In the genomic region with DNA sequence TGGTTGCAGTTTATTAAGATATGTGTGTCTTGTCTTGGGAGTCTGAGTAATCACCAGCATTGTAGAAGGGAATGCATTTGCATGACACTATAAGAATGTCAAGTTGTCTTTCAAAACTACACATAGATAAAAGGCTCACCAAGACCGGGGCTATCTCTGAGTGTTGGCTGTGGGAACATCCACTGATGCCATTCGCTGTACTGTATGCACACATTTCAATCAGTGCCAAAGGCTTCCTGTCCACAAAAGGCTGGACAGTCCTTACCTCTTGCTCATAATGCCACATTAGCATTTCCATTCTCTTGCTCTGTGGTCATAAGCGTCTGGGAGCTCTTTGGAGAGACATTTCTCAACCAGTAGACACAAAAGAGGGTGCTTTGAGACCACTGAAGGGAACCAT, we compare ENCODE assay signal across 21 mouse cellular contexts.
"Had no signal": no experiment of that assay in that cellular context is flagged by ENCODE, and none has a peak within 500 bp of the region (broad histone marks: within the 10 kb centered on the region; RNA-seq: fewer than 3 reads in every experiment).

No protein-coding gene starts in this region.

- H3K4me3 ChIP-seq: kidney, embryonic 15.5 days; left cerebral cortex, adult 2 months; limb, embryonic 12.5 days; limb, embryonic 15.5 days; megakaryocyte, embryonic 14.5 days; myocyte; neural tube, embryonic 13.5 days had no signal

- H3K9ac ChIP-seq: kidney, embryonic 15.5 days; limb, embryonic 12.5 days; limb, embryonic 15.5 days; liver, embryonic 14.5 days; liver, postnatal 0 days; lung, embryonic 14.5 days; neural tube, embryonic 13.5 days had no signal

- H3K36me3 ChIP-seq: kidney, embryonic 15.5 days; limb, embryonic 12.5 days; limb, embryonic 15.5 days; neural tube, embryonic 13.5 days had no signal

- H3K9me3 ChIP-seq: kidney, embryonic 15.5 days; limb, embryonic 12.5 days; limb, embryonic 15.5 days; neural tube, embryonic 13.5 days had no signal

- DNase-seq: kidney, adult 8-10 months; kidney, postnatal 10 days; kidney, postnatal 36 days; layer of hippocampus, postnatal 36 days; left cerebral cortex, postnatal 4 days; liver, postnatal 0 days; lung, embryonic 14.5 days; midbrain, embryonic 14.5 days; thymus, adult 18-20 months; thymus, postnatal 36 days had no signal

- H3K27ac ChIP-seq: kidney, embryonic 15.5 days; left cerebral cortex, adult 2 months; limb, embryonic 12.5 days; limb, embryonic 15.5 days; liver, embryonic 14.5 days; macrophage; neural tube, embryonic 13.5 days had no signal

- ATAC-seq: liver, postnatal 0 days; lung, postnatal 0 days had no signal

- H3K4me1 ChIP-seq: kidney, embryonic 15.5 days; limb, embryonic 12.5 days; limb, embryonic 15.5 days; megakaryocyte, embryonic 14.5 days; neural tube, embryonic 13.5 days had no signal

- H3K27me3 ChIP-seq: kidney, embryonic 15.5 days; limb, embryonic 12.5 days; limb, embryonic 15.5 days; megakaryocyte, embryonic 14.5 days; neural tube, embryonic 13.5 days had no signal

- H3K4me2 ChIP-seq: kidney, embryonic 15.5 days; limb, embryonic 12.5 days; limb, embryonic 15.5 days; liver, embryonic 11.5 days; lung, embryonic 14.5 days; neural tube, embryonic 13.5 days had no signal
